21 mouse cellular contexts compared by ENCODE assay signal in the genomic region with DNA sequence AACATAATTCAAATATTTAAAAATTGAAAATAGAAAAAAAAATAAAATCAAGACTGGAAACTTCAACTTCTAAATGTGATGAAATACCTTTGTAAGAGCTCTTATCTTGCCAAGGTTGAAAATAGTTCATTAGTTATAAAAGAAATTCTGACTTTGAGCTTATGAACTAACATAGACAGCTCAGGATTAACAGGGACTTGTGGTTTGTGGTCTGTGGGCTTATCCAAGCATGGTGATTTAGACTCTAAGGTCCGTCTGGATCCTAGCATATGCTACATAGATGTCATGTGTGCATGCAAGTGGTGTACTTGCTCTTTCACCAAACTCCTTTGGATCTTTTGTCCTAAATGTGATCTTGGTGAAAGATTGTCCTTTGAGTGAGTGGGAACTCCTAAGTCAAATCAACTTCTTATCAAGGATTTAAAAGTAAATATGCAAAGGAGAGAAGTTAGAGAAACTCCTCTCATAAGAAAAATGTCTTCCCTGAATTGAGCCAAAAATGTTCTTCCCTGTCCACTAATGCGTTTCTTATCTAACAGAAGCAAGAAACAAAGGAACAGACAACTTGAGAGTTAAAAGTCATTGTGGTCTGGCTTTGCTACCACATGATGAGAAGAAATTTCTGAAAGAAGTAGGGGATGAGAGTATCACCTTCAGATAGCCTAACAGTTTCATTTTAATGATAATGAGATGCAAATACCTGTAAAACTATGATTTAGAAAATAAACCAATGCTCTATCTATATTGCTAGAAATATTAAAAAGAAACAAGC. TPM values are rescaled to one million over a fixed set of nuclear protein-coding genes. Genes with fewer than 3 reads are reported as not detected.
DNase-seq lines count a peak whose midpoint lies in the region; ATAC-seq and TF ChIP-seq lines count a peak whose summit lies in the region.
"Had no signal": no experiment of that assay in that cellular context is flagged by ENCODE, and none has a peak within 500 bp of the region (broad histone marks: within the 10 kb centered on the region; RNA-seq: fewer than 3 reads in every experiment).

No protein-coding gene starts in this region.

- no peak for TF ChIP-seq POLR2A in MEL (IDR thresholded peaks at IDR 0.05; ENCODE audit: control insufficient read depth in 1 of 2, insufficient read depth in 1 of 2, low read depth in 1 of 2, low read length in 2 of 2, poor library complexity in 1 of 2)

- no peak overlapping the region for H3K27ac ChIP-seq in liver, postnatal 0 days (ENCODE audit: low read depth)
- peak overlapping the region; percentile 99 for H3K27ac ChIP-seq in MEL (ENCODE audit: control insufficient read depth, low read depth, low read length)
- H3K27ac ChIP-seq: embryonic facial prominence, embryonic 12.5 days; forebrain, embryonic 15.5 days; heart, embryonic 13.5 days; hindbrain, embryonic 13.5 days; hindbrain, postnatal 0 days had no signal

- no peaks in the 10 kb centered on the region for H3K36me3 ChIP-seq in liver, postnatal 0 days (replicated peaks; ENCODE audit: insufficient read depth, low read length)
- peaks cover 0 to 68% of the 10 kb centered on the region in 2 experiments; a peak in 3 of 4 replicates for H3K36me3 ChIP-seq in MEL (ENCODE audit: control insufficient read depth in 1 of 2, insufficient read depth in 2 of 2, low read length in 2 of 2)
- H3K36me3 ChIP-seq: embryonic facial prominence, embryonic 12.5 days; forebrain, embryonic 15.5 days; G1E; heart, embryonic 13.5 days; hindbrain, embryonic 13.5 days had no signal

- H3K4me2 ChIP-seq in liver, postnatal 0 days (ENCODE audit: low read depth, low read length): no peak overlapping the region
- H3K4me2 ChIP-seq: embryonic facial prominence, embryonic 12.5 days; forebrain, embryonic 15.5 days; heart, embryonic 13.5 days; hindbrain, embryonic 13.5 days had no signal

- no peaks in the 10 kb centered on the region for H3K79me2 ChIP-seq in MEL (ENCODE audit: control insufficient read depth, insufficient read depth, low read length, poor library complexity)

- ATAC-seq in liver, postnatal 0 days: no peak
- ATAC-seq in hematopoietic stem cell, adult 5-6 weeks (replicated peaks in 1 of 2; ENCODE audit: insufficient read depth in 1 of 2, low FRiP score in 2 of 2, low TSS enrichment in 1 of 2, low read depth in 1 of 2, poor library complexity in 2 of 2, severe bottlenecking in 2 of 2): peak; percentile 36 to 63; a peak in 2 of 4 replicates
- ATAC-seq: activated CD4-positive, CD25-positive, alpha-beta regulatory T cell, adult 4 months; forebrain, embryonic 15.5 days; hindbrain, postnatal 0 days; Patski had no signal

- no peaks in the 10 kb centered on the region for H3K9me3 ChIP-seq in liver, postnatal 0 days (ENCODE audit: low read length)
- no peaks in the 10 kb centered on the region for H3K9me3 ChIP-seq in MEL (replicated peaks; ENCODE audit: insufficient read depth, low read length)
- H3K9me3 ChIP-seq: embryonic facial prominence, embryonic 12.5 days; forebrain, embryonic 15.5 days; G1E; heart, embryonic 13.5 days; hindbrain, embryonic 13.5 days had no signal

- no peak overlapping the region for H3K9ac ChIP-seq in liver, postnatal 0 days (replicated peaks)
- peak overlapping the region; percentile 31; the same call in 1 of the 2 replicates for H3K9ac ChIP-seq in MEL (ENCODE audit: control insufficient read depth, low read depth, low read length, poor library complexity, severe bottlenecking)
- H3K9ac ChIP-seq: embryonic facial prominence, embryonic 12.5 days; forebrain, embryonic 15.5 days; heart, embryonic 13.5 days; hindbrain, embryonic 13.5 days had no signal

- no peak overlapping the region for H3K4me3 ChIP-seq in liver, postnatal 0 days (ENCODE audit: low read depth, low read length)
- 0 out of 4 replicates have a peak overlapping the region, but pooled peaks of 1 of the 2 experiments have one; percentile 6 for H3K4me3 ChIP-seq in MEL (ENCODE audit: control insufficient read depth in 1 of 2, insufficient read depth in 1 of 2, low read depth in 2 of 2, low read length in 2 of 2)
- H3K4me3 ChIP-seq: embryonic facial prominence, embryonic 12.5 days; forebrain, embryonic 15.5 days; heart, embryonic 13.5 days; hindbrain, embryonic 13.5 days had no signal

- no peak for TF ChIP-seq CTCF in liver, postnatal 0 days (IDR thresholded peaks at IDR 0.05; ENCODE audit: low read depth)
- no peak for TF ChIP-seq CTCF in MEL (IDR thresholded peaks at IDR 0.05 in 2 of 3, conservative IDR thresholded peaks at IDR 0.05 in 1 of 3; ENCODE audit: control insufficient read depth in 1 of 3, insufficient read depth in 1 of 3, low read depth in 2 of 3, low read length in 3 of 3, poor library complexity in 1 of 3, severe bottlenecking in 1 of 3)

- WGBS in liver, postnatal 0 days (ENCODE audit: insufficient replicate concordance): 36% methylated on average over 2 of the region's 2 CpGs

- no peak for TF ChIP-seq RAD21 in MEL (IDR thresholded peaks at IDR 0.05; ENCODE audit: low read depth, low read length)

- 0 out of 2 replicates have a peak, but pooled peaks have one; percentile 48 for TF ChIP-seq EP300 in liver, postnatal 0 days (IDR thresholded peaks at IDR 0.05; ENCODE audit: low read depth)
- peak; percentile 78 to 89 for TF ChIP-seq EP300 in MEL (IDR thresholded peaks at IDR 0.05; ENCODE audit: low read depth in 1 of 2, low read length in 2 of 2)

- H3K4me1 ChIP-seq in liver, postnatal 0 days (ENCODE audit: insufficient read depth): peaks cover 10% of the 10 kb centered on the region; the same call in 1 of the 2 replicates
- peaks cover 20 to 44% of the 10 kb centered on the region in 2 experiments for H3K4me1 ChIP-seq in MEL (ENCODE audit: control insufficient read depth in 1 of 2, insufficient read depth in 2 of 2, low read length in 2 of 2)
- H3K4me1 ChIP-seq: embryonic facial prominence, embryonic 12.5 days; forebrain, embryonic 15.5 days; heart, embryonic 13.5 days; hindbrain, embryonic 13.5 days had no signal

- H3K27me3 ChIP-seq in liver, postnatal 0 days (ENCODE audit: insufficient read depth, low read length): no peaks in the 10 kb centered on the region
- H3K27me3 ChIP-seq in MEL (ENCODE audit: control insufficient read depth in 1 of 2, insufficient read depth in 2 of 2, low read length in 2 of 2): no peaks in the 10 kb centered on the region
- H3K27me3 ChIP-seq: embryonic facial prominence, embryonic 12.5 days; forebrain, embryonic 15.5 days; heart, embryonic 13.5 days; hindbrain, embryonic 13.5 days; Patski had no signal

- DNase-seq in liver, postnatal 0 days: no peak
- no peak for DNase-seq in liver
- DNase-seq in MEL (ENCODE audit: low read depth, low spot score): peak; percentile 82
- DNase-seq in adipocyte (ENCODE audit: low spot score): no peak
- no peak for DNase-seq in cerebellum, postnatal 36 days
- DNase-seq in adrenal gland, adult (ENCODE audit: inconsistent age in 2 of 2, low spot score in 1 of 2): no peak
- DNase-seq: adrenal gland, adult 8-10 months; adrenal gland, postnatal 36 days; cerebellum, adult 2 months; cerebellum, postnatal 10 days; gastrocnemius, postnatal 14 days; heart, postnatal 36 days had no signal

TF ChIP-seq in MEL, 35 proteins besides CTCF, POLR2A, EP300 and RAD21:
- TF ChIP-seq ZC3H11A (IDR thresholded peaks at IDR 0.05; ENCODE audit: low read depth, low read length) (0 out of 2 replicates have a peak, but pooled peaks have one; percentile 21), MYB (IDR thresholded peaks at IDR 0.05; ENCODE audit: low read depth, low read length) (peak; percentile 61), TAL1 (IDR thresholded peaks at IDR 0.05; ENCODE audit: low read length) (peak; percentile 65), ETS1 (IDR thresholded peaks at IDR 0.05; ENCODE audit: low read depth, low read length) (peak; percentile 79), HCFC1 (IDR thresholded peaks at IDR 0.05; ENCODE audit: low read depth, low read length) (0 out of 2 replicates have a peak, but pooled peaks have one; percentile 27), MAX (IDR thresholded peaks at IDR 0.05; ENCODE audit: low read length) (0 out of 2 replicates have a peak, but pooled peaks have one; percentile 5), NRF1 (IDR thresholded peaks at IDR 0.05; ENCODE audit: insufficient read depth, low read depth, low read length, poor library complexity, severe bottlenecking) (no peak), RCOR1 (IDR thresholded peaks at IDR 0.05; ENCODE audit: low read depth, low read length) (peak; percentile 51), GATA1 (IDR thresholded peaks at IDR 0.05; ENCODE audit: low read depth, low read length) (peak; percentile 77), TCF12 (IDR thresholded peaks at IDR 0.05; ENCODE audit: low read depth, low read length) (peak; percentile 77), MAFK (IDR thresholded peaks at IDR 0.05; ENCODE audit: borderline replicate concordance, low read depth, low read length) (peak; percentile 53; the same call in 1 of the 2 replicates), POLR2AphosphoS5 (IDR thresholded peaks at IDR 0.05; ENCODE audit: borderline replicate concordance, low read depth, low read length) (no peak), SMC3 (IDR thresholded peaks at IDR 0.05; ENCODE audit: low read depth, low read length) (no peak), NELFE (IDR thresholded peaks at IDR 0.05; ENCODE audit: low read depth, low read length) (no peak)
TF ChIP-seq in MEL: peak in this region for 10.

RNA-seq across cellular contexts. Expression of gene Ccr2, which starts 6.8 kb away (rescaled TPM):
- 4.9 and 5.0 TPM in 2 replicates for polyA plus RNA-seq in liver, postnatal 0 days (2015; fragmentation: Nextera tagmentation; extraction: Ambion mirVana)
- 6.2 and 10.8 TPM in 2 replicates for total RNA-seq in MEL (2012; rRNA removed)
- polyA plus RNA-seq in MEL (2012; ENCODE audit: insufficient read depth in 1 of 2, insufficient read length in 2 of 2, low read depth in 1 of 2, low replicate concordance in 2 of 2, missing spikeins in 1 of 2): 1 to 10 TPM in 1 of 2 experiments, not detected in 1; 4.1 TPM
- total RNA-seq in hematopoietic stem cell, adult 5-6 weeks (2017): 11.8 and 23.4 TPM in 2 replicates
- total RNA-seq: hindbrain, postnatal 0 days had no signal
- polyA plus RNA-seq: G1E, Patski had no signal

RNA-seq across cellular contexts. Expression of gene Ccr5, which starts 12.8 kb away (rescaled TPM):
- 4.7 and 5.0 TPM in 2 replicates for polyA plus RNA-seq in liver, postnatal 0 days (2015; fragmentation: Nextera tagmentation; extraction: Ambion mirVana)
- total RNA-seq in MEL (2012; rRNA removed): 0.04 TPM in 1 of 2 replicates, not detected in the other
- under 1 TPM in 1 of 2 experiments, not detected in 1; 0.68 TPM for polyA plus RNA-seq in MEL (2012; ENCODE audit: insufficient read depth in 1 of 2, insufficient read length in 2 of 2, low read depth in 1 of 2, low replicate concordance in 2 of 2, missing spikeins in 1 of 2)
- 0.84 and 3.2 TPM in 2 replicates for total RNA-seq in hematopoietic stem cell, adult 5-6 weeks (2017)
- polyA plus RNA-seq: G1E, Patski had no signal
